Mouse (Mus musculus): ENCODE data around the gene Slc25a13. TPM values are rescaled to one million over a fixed set of nuclear protein-coding genes. Genes with fewer than 3 reads are reported as not detected.
A peak's percentile ranks its signal among the peaks of the same experiment; 100 is the strongest.

The Slc25a13 gene
- total and polyA plus RNA-seq, 3 experiments = 15.6 to 16.7 TPM; not detected in 1

- no peak overlapping the region for H3K9ac ChIP-seq (ENCODE audit: control insufficient read depth, low read depth, low read length, poor library complexity, severe bottlenecking)
- no peak for TF ChIP-seq ZC3H11A (IDR thresholded peaks at IDR 0.05; ENCODE audit: low read depth, low read length)
- no peaks in the 10 kb centered on the region for H3K9me3 ChIP-seq (replicated peaks; ENCODE audit: insufficient read depth, low read length)
- no peaks in the 10 kb centered on the region for H3K79me2 ChIP-seq (ENCODE audit: control insufficient read depth, insufficient read depth, low read length, poor library complexity)
- no peaks in the 10 kb centered on the region for H3K4me1 ChIP-seq (ENCODE audit: control insufficient read depth in 1 of 2, insufficient read depth in 2 of 2, low read length in 2 of 2)
- DNase-seq (ENCODE audit: low read depth, low spot score) = peak; percentile 39
- no peaks in the 10 kb centered on the region for H3K36me3 ChIP-seq (ENCODE audit: control insufficient read depth in 1 of 2, insufficient read depth in 2 of 2, low read length in 2 of 2)
- no peaks in the 10 kb centered on the region for H3K27me3 ChIP-seq (ENCODE audit: control insufficient read depth in 1 of 2, insufficient read depth in 2 of 2, low read length in 2 of 2)
- no peak overlapping the region for H3K27ac ChIP-seq (ENCODE audit: control insufficient read depth, low read depth, low read length)
- no peak overlapping the region for H3K4me3 ChIP-seq (ENCODE audit: control insufficient read depth in 1 of 2, insufficient read depth in 1 of 2, low read depth in 2 of 2, low read length in 2 of 2)
Observed at GRCm38 (mm10) chr6:6230262-6230661, 13.3 kb upstream of the Slc25a13 start.

GRCm38 (mm10) chr6:6222721-6223120 lies 5.7 kb upstream of the Slc25a13 start:
- Histone ChIP-seq H3K4me1 (ENCODE audit: control insufficient read depth in 1 of 2, insufficient read depth in 2 of 2, low read length in 2 of 2) (no peaks in the 10 kb centered on the region), H3K36me3 (ENCODE audit: control insufficient read depth in 1 of 2, insufficient read depth in 2 of 2, low read length in 2 of 2) (no peaks in the 10 kb centered on the region), H3K27ac (ENCODE audit: control insufficient read depth, low read depth, low read length) (no peak overlapping the region), H3K9ac (ENCODE audit: control insufficient read depth, low read depth, low read length, poor library complexity, severe bottlenecking) (no peak overlapping the region), H3K79me2 (ENCODE audit: control insufficient read depth, insufficient read depth, low read length, poor library complexity) (no peaks in the 10 kb centered on the region), H3K4me3 (ENCODE audit: control insufficient read depth in 1 of 2, insufficient read depth in 1 of 2, low read depth in 2 of 2, low read length in 2 of 2) (no peak overlapping the region), H3K9me3 (replicated peaks; ENCODE audit: insufficient read depth, low read length) (no peaks in the 10 kb centered on the region), H3K27me3 (ENCODE audit: control insufficient read depth in 1 of 2, insufficient read depth in 2 of 2, low read length in 2 of 2) (no peaks in the 10 kb centered on the region)
- TF ChIP-seq E2F4 (IDR thresholded peaks at IDR 0.05; ENCODE audit: borderline replicate concordance, low read depth, low read length) = no peak
- TF ChIP-seq USF1 (IDR thresholded peaks at IDR 0.05; ENCODE audit: low read depth, low read length) = no peak
- TF ChIP-seq CHD2 (IDR thresholded peaks at IDR 0.05; ENCODE audit: low read length) = no peak
- TF ChIP-seq POLR2AphosphoS5 (IDR thresholded peaks at IDR 0.05; ENCODE audit: borderline replicate concordance, low read depth, low read length) = no peak
- TF ChIP-seq ZKSCAN1 (IDR thresholded peaks at IDR 0.05; ENCODE audit: low read depth, low read length) = no peak
- TF ChIP-seq ETS1 (IDR thresholded peaks at IDR 0.05; ENCODE audit: low read depth, low read length) = no peak
- no peak for TF ChIP-seq TCF12 (IDR thresholded peaks at IDR 0.05; ENCODE audit: low read depth, low read length)
- no peak for TF ChIP-seq JUND (IDR thresholded peaks at IDR 0.05; ENCODE audit: low read depth, low read length)
- no peak for TF ChIP-seq ZNF384 (IDR thresholded peaks at IDR 0.05; ENCODE audit: low read depth, low read length)
- no peak for TF ChIP-seq MAFK (IDR thresholded peaks at IDR 0.05; ENCODE audit: borderline replicate concordance, low read depth, low read length)
- TF ChIP-seq TBP (IDR thresholded peaks at IDR 0.05; ENCODE audit: low read depth, low read length) = no peak
- no peak for TF ChIP-seq GATA1 (IDR thresholded peaks at IDR 0.05; ENCODE audit: low read depth, low read length)
- no peak for TF ChIP-seq EP300 (IDR thresholded peaks at IDR 0.05; ENCODE audit: low read depth in 1 of 2, low read length in 2 of 2)
- no peak for TF ChIP-seq RAD21 (IDR thresholded peaks at IDR 0.05; ENCODE audit: low read depth, low read length)
- TF ChIP-seq MEF2A (IDR thresholded peaks at IDR 0.05; ENCODE audit: extremely low read depth, insufficient replicate concordance, low read depth, low read length, poor library complexity, severe bottlenecking) = no peak
- TF ChIP-seq ELF1 (IDR thresholded peaks at IDR 0.05; ENCODE audit: low read depth, low read length) = no peak
- no peak for DNase-seq (ENCODE audit: low read depth, low spot score)
